Mouse (Mus musculus) heart, postnatal 4 days (tissue): Measurements from ENCODE around the gene Gpr132. TPM values are rescaled to one million over a fixed set of nuclear protein-coding genes. Genes with fewer than 3 reads are reported as not detected.
A peak's percentile ranks its signal among the peaks of the same experiment; 100 is the strongest.

Experiments
- DNase-seq: peaks from one replicate; pipeline ENCODE4 v3.0.0; 2021
- total RNA-seq, 2 experiments: library from RNA; stranded (reverse); gene quantifications; 2 replicates each; pipeline ENCODE4 v1.2.3; 2021

Gpr132 gene
- total RNA-seq, 2 experiments from 2014 or later = 0.16 to 0.17 TPM

- no peak for DNase-seq
Measured at GRCm38 (mm10) chr12:112877073-112877576, 9.1 kb upstream of the Gpr132 start.

- peak; percentile 59 for DNase-seq
Measured at GRCm38 (mm10) chr12:112876332-112877072, 8.5 kb upstream of the Gpr132 start.

GRCm38 (mm10) chr12:112875225-112876013 is 7.4 kb upstream of the Gpr132 start:
- peak; percentile 96 for DNase-seq

- DNase-seq = no peak
Measured at GRCm38 (mm10) chr12:112874199-112874598, 6.2 kb upstream of the Gpr132 start.

GRCm38 (mm10) chr12:112873452-112874190 is 5.6 kb upstream of the Gpr132 start:
- DNase-seq = peak; percentile 80

GRCm38 (mm10) chr12:112872991-112873390 is 5.0 kb upstream of the Gpr132 start:
- no peak for DNase-seq

- DNase-seq = no peak
Measured at GRCm38 (mm10) chr12:112871272-112871671, 3.2 kb upstream of the Gpr132 start.

GRCm38 (mm10) chr12:112870775-112871174 is 2.7 kb upstream of the Gpr132 start:
- no peak for DNase-seq

GRCm38 (mm10) chr12:112869783-112870204 is 1.8 kb upstream of the Gpr132 start:
- no peak for DNase-seq

GRCm38 (mm10) chr12:112867106-112867674 is 838 bp downstream of the Gpr132 start:
- DNase-seq = no peak

- DNase-seq = no peak
Measured at GRCm38 (mm10) chr12:112866467-112867080, 1.5 kb downstream of the Gpr132 start.

- DNase-seq = no peak
Measured at GRCm38 (mm10) chr12:112864804-112865203, 3.2 kb downstream of the Gpr132 start.

- no peak for DNase-seq
Measured at GRCm38 (mm10) chr12:112861911-112862321, 6.1 kb downstream of the Gpr132 start.

GRCm38 (mm10) chr12:112860765-112861164 is 7.3 kb downstream of the Gpr132 start:
- DNase-seq = no peak

GRCm38 (mm10) chr12:112859930-112860329 is 8.1 kb downstream of the Gpr132 start:
- no peak for DNase-seq

- no peak for DNase-seq
Measured at GRCm38 (mm10) chr12:112858581-112859336, 9.3 kb downstream of the Gpr132 start.

- DNase-seq = no peak
Measured at GRCm38 (mm10) chr12:112857021-112857925, 10.8 kb downstream of the Gpr132 start.

- DNase-seq = no peak
Measured at GRCm38 (mm10) chr12:112856338-112856737, 11.7 kb downstream of the Gpr132 start.

- DNase-seq = no peak
Measured at GRCm38 (mm10) chr12:112854610-112855333, 13.3 kb downstream of the Gpr132 start.
